Mouse (Mus musculus): ENCODE measurements around the gene Cluh.

Cluh gene

GRCm38 (mm10) chr11:74674713-74675112, 25.4 kb downstream of the Cluh start:
- 85% methylated on average over 8 of the region's 8 CpGs for WGBS

GRCm38 (mm10) chr11:74675156-74675555, 25.9 kb downstream of the Cluh start:
- WGBS = 38% methylated on average over 4 of the region's 4 CpGs

- WGBS = 39% methylated on average over 1 of the region's 1 CpGs
Observed at GRCm38 (mm10) chr11:74692151-74692550, 42.9 kb downstream of the Cluh start.

- 79% methylated on average over 2 of the region's 2 CpGs for WGBS
Observed at GRCm38 (mm10) chr11:74699505-74699904, 50.2 kb downstream of the Cluh start.

- WGBS = 67% methylated on average over 2 of the region's 2 CpGs
Observed at GRCm38 (mm10) chr11:74704068-74704467, 54.8 kb downstream of the Cluh start.

- WGBS = 46% methylated on average over 1 of the region's 1 CpGs
Observed at GRCm38 (mm10) chr11:74708781-74709180, 59.5 kb downstream of the Cluh start.

GRCm38 (mm10) chr11:74710671-74711070, 61.4 kb downstream of the Cluh start:
- WGBS = 84% methylated on average over 1 of the region's 1 CpGs

GRCm38 (mm10) chr11:74715971-74716525, 66.8 kb downstream of the Cluh start:
- 27% methylated on average over 3 of the region's 3 CpGs for WGBS

Measured in cerebral cortex, adult 2 months (tissue).